Mouse (Mus musculus): ENCODE results near the gene Timm17a.
A peak's percentile ranks its signal among the peaks of the same experiment; 100 is the strongest.

Timm17a gene

DNA sequence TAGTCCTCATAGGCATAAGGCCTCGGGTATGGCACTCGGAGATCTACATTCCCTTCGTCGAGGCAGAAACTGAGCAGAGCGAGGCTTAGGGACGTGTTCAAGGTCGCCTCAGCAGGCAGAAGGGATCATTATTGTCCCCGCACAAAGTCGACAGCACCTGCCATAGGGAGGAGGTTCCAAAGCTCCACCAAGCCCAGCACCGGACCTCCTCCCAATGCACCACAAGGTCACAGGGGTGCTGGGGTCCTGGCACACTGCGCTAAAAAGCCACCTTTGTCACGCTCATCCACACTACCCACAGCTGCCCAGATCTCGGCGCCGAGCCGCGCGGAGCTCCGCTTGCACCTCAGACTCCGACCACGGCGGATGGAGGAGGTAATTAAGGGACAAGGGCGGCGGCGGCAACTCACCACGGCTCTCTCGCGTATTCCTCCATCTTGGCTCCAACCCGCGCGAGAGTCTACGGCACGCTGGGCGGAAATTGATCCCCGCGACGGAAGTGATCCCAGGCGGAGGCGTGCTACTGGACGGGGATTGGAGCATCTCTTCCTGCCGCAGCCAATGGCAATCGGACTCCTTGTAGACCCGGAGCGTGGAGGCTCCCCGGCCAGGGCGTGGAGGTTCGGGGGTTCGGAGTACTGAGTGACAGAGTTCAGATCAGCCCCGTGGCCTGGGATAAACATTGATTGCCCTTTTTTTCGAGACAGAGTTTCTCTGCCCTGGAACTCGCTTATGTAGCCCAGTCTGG is at the start of gene Timm17a:
Timm17a (minus strand) TSS at position 495 of the 748 bp plus-strand sequence.
- DNase-seq (ENCODE audit: low spot score): peak; percentile 94

DNA sequence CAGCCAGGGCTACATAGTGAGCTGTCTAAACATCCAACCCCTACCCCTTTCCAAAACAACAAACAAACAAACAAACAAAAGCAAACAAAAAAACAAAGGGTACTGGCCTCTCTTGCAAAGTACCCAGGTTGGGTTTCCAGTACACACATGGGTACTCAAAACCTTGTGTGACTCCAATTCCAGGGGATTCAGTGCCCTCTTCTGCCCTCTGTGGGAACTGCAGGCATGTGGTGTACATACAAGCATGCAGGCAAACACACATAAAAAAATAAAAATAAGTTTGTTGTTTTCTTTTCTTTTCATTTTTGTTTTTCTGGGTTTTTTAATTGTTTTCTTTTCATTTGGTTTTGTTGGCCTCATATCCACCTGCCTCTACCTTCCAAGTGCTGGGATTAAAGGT is 48.5 kb upstream of the Timm17a start:
- DNase-seq (ENCODE audit: low spot score): no peak

DNA sequence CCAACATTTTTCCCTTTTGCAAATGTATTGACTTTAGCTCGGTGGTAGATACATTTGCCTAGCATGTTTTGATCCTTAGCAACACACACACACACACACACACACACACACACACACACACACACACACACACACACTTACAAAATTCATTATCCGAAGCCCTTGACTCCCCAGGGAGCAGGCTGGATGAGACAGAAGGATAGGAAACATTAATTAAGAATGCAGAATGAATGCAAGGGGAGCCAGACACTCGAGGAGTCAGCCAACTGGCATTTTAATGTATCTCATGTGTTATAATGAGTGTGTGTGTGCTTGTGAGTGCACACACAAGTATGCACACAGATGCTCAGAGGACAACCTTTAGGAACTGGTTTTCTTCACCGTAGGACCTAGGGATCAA is 47.9 kb upstream of the Timm17a start:
- no peak for DNase-seq (ENCODE audit: low spot score)

DNA sequence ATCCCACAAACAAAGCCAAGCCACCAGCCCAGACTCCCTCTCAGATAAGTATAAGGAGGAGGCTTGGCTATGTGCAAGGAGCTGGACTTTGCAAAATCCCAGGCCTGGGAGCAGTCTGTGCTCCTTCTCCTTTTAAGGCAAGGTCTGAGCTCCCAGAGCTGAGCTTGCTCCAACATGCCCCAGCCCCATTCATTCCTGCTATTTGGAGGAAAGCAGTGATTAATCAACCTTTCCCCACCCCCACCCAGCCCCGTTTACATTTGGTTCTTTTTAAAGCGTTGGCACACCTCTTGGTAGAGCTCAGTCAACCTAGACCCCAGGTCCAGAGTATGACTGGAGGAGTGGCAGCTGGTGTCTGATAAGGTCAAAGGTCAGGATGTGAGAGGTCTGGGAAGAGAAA is 45.5 kb upstream of the Timm17a start:
- peak; percentile 56 for DNase-seq (ENCODE audit: low spot score)

DNA sequence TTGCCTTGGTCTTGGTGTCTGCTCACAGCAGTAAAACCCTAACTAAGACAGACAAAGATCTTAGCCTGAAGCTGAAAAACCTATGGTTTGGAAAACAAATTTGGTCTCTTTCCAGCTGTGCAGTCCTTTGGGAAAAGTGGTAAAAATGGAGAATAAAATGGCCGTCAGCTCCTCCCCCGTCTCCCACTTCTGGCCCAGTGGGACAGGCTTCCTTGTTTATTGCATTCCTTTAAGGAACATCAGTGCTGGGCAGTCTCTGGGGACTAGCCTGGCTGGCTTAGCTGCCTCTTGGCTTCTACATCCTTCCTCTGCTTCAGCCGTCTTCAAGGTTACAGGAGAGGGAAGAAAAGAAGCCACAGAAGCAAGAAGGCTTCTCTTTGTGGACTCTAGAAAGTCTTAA is 38.4 kb upstream of the Timm17a start:
- DNase-seq (ENCODE audit: low spot score): peak; percentile 76

DNA sequence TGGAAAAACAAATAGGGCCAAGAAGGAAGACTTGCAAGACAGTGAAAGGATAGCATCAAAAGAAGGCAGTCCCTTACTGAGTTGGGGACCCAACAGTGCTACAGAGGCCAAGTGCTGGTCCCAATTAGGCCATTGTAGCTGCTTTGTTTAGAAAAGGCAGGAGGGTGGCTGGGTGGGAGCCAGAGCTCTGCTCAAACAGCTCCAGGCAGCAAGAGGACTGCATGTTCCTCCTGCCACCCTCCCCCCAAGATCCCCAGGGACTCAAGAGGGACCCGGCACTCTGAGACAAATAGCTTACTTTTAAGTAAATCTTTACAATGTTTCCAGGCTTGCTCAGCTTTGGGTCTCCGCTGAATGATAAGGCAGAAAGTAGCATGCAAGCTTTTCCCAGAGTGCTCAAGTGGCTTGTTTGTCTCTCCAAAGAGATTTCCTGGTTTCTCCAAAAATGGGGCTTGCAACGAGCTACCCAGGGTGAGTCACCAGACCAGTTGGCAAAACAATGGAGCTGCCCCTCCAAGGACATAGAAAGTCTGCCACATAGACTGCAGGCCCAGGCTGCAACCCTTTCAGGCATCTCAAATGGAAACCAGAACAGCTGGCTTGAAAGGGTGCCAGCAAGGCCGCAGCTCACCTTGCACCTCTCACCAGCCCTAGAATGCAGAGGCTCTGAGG is 34.1 kb upstream of the Timm17a start:
- peak; percentile 87 for DNase-seq (ENCODE audit: low spot score)

DNA sequence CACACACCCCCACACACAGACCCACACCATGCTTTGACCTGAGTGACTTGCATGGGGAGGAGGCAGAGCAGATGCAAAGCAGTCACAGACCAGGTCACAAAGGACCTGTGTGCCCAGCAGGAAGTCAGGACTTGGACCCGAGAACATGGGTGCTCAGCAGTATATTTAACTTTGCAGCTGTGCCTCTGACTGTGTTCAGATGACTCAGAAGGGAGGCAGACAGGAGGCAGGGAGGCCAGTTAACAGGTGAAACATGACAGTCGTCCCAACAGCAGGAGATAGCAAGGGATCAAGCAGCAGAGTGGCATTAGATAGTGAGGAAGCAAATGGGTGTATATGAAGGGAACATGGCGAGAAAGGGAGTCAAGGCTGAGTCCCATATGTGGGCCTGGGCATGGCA is 33.3 kb upstream of the Timm17a start:
- no peak for DNase-seq (ENCODE audit: low spot score)

DNA sequence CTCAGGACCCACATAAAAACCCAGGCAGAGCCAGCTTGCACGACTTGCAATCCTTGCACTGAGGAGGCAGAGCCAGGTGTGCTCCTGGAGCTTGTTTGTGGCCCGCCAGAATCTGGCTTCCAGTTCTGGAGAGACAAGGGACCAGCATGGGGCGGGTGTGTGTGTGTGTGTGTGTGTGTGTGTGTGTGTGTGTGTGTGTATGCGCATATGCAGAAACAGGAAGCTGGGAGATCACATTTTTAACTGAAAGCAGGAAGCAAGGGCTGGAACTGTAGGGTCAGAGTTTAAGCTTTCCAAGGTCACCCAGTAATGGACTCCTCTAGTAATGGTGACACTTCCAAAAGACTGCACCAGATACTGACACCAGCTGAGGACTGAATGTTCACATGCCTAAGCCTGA is 30.4 kb upstream of the Timm17a start:
- no peak for DNase-seq (ENCODE audit: low spot score)

DNA sequence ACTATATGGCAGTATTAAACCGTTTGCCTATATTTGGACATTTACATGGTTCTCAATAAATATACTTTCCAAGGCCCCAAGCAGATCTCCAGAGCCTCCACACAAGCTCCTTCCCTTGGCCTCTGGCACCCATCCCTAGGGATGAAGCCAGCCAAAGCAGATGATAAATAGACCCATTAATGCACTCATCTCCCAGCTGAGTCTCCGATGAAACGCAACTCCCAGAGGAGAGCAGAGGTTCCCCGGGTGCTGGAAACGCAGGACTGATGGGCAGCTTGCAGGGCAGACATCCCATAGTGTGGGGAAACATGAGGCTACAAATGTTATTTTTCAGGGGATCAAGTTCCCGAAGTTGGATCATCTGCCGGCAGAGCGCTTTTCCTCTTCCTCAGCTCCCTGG is 28.4 kb upstream of the Timm17a start:
- DNase-seq (ENCODE audit: low spot score): no peak

DNA sequence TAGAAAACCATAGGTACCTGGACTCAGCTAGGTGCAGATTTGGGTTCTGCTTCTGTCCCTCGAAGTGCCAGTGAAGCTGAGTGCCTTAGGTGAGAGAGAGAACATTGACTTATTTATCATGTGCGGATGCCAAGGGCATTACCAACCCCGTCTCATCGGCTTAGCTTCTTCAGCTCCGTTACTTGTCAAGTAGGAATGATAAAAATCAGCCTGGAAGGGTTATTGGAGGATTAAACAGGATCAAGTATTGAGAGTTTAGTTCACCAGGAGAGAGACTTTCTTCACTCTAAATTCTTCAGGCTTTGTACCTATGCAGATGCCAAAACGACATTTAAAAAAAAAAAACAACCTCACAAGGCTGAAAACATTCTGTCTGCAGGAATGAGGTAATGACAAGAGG is 17.0 kb upstream of the Timm17a start:
- DNase-seq (ENCODE audit: low spot score): no peak

DNA sequence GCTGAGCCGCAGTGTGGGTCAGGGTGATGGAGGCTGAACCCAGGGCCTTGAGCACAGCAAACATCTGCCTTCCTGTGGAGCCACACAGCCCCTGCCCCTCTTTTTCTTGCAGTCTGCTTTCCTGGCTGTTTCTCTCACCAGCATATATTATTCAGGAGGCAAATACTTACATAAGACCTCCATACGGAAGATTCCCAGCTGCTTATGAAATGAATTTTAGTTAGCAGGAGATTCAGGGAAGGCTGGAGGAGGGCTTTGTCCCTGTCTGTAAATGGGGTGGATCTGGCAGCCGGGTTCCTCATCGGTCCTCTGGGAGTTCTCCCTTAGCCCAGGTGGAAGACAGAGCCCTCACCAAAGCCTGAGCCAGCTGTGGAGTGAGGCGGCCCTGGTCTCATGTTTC is 14.8 kb upstream of the Timm17a start:
- DNase-seq (ENCODE audit: low spot score): no peak

DNA sequence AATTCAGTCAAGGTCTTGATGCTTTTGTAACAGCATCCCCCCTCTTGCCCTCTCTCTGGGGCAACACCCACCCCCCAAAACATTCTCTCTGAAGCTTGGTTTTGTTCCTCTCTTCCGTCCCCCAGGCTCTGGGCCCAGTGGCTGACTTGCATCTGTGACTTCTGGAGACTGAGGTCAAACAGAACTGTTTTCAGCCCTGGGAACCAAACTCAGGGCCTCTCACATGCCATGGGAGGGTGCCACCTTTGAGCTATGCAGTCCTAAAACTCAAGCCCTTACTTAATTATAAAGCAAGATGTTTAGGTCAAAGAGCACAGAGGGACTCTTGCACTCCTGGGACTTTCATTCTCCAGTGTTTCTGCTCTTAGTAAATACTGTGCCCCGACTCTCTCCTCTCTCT is 12.4 kb upstream of the Timm17a start:
- DNase-seq (ENCODE audit: low spot score): no peak

DNA sequence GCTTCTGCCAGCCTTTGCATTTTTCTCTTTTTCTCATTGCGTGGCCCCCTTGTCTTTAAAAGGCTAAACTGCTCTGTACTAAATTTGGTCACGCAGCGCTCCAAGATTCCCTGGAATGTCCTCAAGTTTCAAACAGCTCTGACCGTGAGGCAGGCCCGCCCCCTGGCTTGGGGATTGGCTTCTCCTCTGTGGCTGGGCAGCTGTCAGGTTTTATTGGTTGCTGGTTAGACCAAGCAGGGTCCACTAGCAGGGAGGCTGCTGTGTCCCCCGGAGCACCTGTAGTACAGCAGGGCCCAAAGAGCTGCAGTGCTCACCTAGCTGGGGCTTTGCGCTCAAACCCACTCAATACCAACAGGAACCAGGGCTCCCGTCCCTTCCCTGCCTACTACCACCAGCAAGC is 11.0 kb upstream of the Timm17a start, which contains the start of gene Lmod1:
Lmod1 (plus strand) TSS at position 237 of the 400 bp plus-strand sequence.
- peak; percentile 71 for DNase-seq (ENCODE audit: low spot score)

DNA sequence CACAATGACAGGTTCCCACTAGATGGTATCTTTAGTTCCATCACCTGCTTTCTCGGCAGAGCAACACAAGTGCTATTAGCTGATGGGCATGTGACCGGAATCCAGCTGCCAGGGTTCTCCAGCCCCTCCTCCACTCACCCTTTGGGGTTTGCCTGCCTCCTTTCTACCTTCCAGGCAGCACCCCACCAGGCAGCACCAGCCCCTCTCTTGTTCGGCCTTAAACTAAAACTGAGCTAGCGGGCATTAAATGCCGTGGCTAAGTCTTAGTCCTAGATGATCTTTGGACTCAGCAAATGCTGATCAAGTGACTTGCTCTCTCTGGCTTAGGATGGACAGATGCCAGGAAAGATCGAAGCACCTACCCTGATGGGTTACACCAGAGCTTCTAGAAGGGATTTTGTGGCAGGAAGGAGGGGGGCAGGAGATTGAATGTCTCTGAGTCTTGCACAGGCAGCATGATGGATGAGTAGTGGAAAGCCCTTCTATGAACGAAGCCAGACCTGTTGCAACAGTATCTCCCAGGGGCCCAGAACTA is 9.9 kb upstream of the Timm17a start:
- DNase-seq (ENCODE audit: low spot score): no peak

DNA sequence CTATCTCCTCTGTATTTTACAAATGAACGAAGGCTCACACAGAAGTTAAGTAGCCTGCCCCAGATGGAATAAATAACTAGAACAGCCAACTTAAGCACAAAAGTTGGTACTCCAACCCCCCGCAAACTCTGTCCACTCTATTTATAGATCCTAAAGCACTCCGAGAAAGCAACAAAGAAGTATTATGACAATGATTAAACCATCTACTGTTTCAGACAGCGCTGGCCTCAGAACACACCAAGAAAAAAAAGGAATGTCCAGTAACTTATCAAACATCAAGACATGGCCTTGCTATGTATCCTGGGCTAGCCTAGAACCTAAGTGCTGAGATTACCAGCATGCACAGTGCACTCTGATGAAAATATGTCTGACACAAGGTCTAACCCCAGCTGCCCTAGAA is 1.4 kb downstream of the Timm17a start:
- no peak for DNase-seq (ENCODE audit: low spot score)

DNA sequence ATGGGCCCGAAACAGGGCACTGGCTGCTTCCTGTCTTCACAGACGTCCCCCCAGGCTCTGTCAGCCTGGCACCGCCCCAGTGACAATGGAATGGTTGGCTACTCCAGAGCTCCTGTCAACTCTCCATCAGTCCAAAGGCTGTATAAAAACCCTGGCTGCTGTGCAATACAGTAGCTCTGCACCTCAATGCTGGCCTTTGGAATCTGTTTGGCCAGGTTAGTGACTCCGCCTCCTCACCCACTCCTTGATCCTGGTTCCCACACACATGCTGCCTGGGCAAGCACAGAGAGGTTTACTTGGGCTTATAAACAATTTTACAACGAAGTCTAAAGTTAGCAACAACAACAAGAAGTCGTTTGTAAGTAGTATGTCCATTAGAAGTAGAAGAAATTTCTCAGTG is 2.2 kb downstream of the Timm17a start:
- DNase-seq (ENCODE audit: low spot score): no peak

DNA sequence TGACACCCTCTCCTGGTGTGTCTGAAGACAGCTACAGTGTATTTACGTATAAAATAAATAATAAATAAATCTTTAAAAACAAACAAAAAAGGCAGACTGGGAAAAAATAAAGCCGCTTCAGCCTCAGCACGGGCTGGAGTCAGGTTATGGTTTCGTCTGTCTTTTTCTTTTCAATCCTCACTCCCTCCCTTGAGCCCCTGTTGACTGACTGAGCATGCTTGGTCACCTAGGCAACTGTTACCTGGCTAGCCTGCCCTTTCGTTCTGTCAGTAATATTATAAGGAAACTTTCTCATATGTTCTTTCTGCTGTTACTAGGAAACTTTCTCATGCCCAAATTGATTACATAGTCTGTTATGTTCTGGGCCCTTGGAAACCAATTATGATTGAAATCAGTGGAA is 22.7 kb downstream of the Timm17a start:
- no peak for DNase-seq (ENCODE audit: low spot score)

DNA sequence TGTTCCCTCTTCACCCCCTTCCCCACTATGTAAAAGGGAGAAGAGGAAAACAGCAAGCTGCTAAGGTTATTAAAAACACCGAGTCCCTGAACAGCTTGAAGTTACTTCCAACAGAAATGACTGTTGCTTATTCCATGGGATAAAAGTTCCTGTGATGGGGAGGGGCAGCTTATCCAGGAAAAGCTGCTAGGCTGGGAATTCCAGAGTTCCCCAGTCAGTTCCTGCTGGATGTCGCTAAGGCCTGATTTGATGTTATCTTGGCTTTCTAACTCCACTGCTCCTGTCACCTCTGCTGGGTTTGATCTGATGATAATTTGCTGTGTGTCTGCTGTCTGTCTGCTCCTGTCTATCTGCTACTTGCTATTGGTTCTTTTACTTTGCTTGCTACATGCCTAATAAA is 27.3 kb downstream of the Timm17a start:
- no peak for DNase-seq (ENCODE audit: low spot score)

DNA sequence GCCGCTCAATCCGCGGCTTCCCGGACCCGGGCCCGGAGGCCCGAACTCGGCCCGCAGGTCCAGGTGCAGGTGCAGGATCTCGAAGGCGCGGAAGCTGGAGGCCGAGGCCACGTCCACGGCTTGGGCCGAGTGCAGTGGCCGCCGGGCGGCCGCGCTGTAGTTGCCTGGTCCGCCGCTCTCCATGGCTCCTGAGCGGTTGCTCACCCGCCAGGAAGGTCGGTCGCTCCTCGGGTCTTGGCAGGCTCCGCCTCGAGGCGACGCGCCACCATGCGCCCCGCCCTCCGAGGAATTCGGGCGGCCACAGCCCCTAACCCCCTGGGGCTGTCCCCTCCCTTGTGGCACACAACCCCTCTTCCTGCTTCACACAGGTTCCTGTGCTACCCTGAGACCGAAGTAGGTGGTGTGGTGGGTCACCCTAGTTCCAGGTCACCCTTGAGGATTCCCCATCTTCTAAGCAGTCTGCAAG is 29.7 kb downstream of the Timm17a start, which contains the start of gene Rnpep:
Rnpep (minus strand) TSS at position 259 of the 466 bp plus-strand sequence.
- peak; percentile 40 for DNase-seq (ENCODE audit: low spot score)

DNA sequence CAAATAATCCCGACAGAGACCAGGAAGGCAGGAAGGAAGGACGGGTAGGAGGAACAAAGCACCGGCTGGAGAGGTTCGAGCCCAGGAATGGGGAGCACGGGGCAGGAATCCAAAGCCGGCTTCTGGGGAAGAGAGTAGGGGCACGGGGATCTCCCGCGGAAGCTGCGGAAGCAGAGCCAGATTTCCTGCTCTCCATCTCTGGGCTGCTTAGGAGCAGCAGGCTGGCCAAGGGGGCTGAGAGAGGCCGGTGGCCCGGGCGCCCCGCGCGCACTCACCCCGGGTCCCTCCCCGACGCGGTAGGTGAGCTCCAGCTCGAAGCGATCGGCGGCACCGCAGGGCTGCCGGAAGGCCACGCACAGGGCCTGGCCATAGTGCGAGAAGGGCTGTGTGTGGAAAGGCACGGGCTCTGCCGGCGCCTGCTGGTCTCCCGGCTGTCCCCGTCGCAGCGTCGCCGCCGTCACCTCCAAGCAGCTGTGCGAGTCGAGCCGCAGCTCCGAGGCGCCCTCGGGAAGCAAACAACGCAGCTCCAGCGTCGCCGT is 30.2 kb downstream of the Timm17a start:
- peak; percentile 21 for DNase-seq (ENCODE audit: low spot score)

DNA sequence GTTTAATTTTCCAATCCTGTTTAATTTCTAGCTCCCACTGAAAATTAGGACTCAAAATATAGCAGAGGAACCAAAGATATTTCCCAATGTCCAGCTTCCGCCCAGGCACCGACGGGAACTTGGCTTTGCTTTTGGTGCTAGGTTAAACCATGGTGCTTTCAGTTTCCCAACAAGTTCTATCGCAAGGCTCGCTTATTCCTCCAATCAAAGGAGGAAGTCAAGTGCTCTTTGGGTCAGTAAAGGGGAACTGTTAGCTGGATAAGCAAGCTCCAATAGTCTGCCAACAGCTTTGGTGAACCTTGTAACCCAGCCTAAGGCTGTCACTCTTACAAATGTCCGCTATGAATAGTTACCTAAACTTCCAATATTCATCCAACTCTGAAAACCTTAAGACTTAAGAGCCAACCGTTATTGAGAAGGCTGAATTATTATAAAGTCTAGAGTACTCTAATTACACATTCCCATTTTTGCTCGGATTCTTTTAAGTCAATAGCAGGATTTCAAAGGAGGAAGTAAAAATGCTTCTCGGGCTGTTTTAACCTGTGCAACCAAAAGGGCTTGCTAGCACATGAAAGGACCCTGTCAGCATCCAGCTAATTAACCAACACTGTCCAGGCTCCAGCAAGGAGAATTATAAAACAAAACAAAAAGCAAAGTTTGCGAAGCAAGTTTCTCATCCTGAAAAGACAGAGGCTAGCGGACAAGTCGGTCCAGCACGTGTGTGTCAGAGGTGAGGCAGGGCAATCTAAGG is 30.9 kb downstream of the Timm17a start:
- no peak for DNase-seq (ENCODE audit: low spot score)

DNA sequence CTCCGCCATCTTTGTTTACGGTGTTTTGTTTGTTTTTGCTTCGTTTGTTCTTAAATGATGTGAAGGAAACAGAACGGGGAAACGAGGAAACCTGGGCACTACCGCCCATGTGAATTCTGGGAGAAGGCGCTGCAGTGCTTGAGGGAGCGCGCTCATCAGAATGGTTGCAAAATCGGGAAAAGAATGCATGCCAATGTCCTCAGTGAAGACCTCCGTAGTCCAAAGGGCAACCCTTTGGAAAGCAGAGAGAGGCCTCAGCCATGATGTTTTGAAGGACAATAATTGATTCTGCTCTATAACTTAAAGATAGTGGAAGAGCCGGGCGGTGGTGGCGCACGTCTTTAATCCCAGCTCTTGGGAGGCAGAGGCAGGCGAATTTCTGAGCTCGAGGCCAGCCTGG is 31.7 kb downstream of the Timm17a start:
- no peak for DNase-seq (ENCODE audit: low spot score)
